Mouse (Mus musculus) erythroid progenitor cell, adult 5-6 weeks (primary cell): ENCODE results near the gene Tns2. TPM values are rescaled to one million over a fixed set of nuclear protein-coding genes. Genes with fewer than 3 reads are reported as not detected.

ENCODE experiments used
- ATAC-seq: replicated peaks from 2 replicates; pipeline ENCODE4 v1.8.0; 2016; ENCODE audit warnings: moderate number of reproducible peaks, mild to moderate bottlenecking, moderate TSS enrichment, inconsistent platforms; ENCODE audit not compliant: poor library complexity, low FRiP score, severe bottlenecking
- total RNA-seq, 2 experiments: library from RNA; stranded (forward) in 1 of 2; stranded (reverse) in 1 of 2; fragments of 150-400 nt in 1 of 2; fragments of 186-747, 209-891 nt in 1 of 2; gene quantifications; 2 replicates each; pipeline versions ENCODE4 v1.2.3 to v1.2.4; 2015 to 2017; ENCODE audit warnings: low replicate concordance in 2 of 2

Tns2 gene
- total RNA-seq, 2 experiments from 2014 or later: not detected

DNA sequence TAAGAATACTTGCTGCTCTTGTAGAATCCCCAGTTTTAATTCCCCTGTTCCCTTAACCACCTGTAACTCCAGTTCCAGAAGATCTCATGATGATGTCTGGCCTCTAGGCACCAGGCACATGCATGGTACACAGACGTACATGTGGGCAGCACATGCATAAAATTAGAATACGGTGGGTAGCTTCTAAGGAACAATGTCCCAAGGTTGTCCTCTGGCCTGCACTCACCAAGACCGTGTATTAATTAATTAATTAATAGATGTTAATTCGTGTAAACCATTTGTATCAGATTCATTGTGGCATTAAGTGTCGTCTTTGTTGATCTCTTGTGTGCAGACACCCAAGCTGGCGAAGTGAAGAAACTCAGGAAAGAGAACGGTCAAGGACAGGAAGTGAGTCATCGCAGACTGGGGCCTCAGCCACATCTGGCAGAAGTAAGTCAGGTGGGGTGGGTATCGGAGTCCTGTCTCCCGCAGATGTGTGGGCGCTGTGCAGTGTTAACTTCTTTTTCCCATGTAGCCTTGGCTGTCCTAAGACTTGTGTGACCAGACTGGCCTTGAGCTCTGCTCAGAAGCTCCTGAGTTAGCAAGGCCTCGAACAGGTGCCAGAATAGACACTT is 9.0 kb upstream of the Tns2 start:
- no peak for ATAC-seq

DNA sequence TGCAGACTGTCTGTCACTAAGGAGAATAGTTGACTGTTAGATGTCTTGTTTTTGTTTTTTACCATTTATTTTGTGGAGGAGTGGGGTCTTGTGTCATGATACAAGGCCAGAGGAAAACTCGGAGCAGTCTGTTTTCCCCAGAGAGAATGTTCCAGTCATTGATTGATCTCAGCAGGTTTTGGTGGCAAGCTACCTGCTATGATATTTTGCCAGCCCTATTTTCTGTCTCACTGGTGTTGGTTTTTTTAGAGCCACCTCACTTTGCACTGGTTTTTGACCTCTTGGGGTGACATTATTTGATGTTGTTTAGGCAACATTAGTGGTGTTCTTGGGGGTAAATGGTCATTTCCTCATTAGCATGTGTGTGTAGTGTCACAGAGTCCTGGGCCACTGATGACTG is 8.5 kb upstream of the Tns2 start:
- ATAC-seq: no peak

DNA sequence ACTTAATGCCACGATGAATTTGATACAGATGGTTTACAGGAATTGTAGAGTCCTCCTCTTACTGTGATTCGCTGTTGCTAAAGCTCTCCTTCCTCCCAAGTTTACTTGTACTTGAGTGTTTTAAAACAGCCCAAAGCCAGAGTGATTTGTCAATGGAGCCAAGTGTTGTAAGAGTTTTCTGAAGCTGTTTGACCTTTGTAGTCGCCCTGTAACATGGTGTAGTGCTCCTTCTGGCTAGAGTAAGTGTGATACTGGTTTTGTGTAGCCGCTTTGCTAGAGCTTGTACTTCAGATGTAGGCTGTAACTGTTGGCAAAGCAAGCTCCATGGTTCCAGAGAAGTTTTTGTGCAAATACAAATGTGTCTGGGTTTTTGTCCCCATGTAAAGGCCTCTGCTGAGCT is 8.0 kb upstream of the Tns2 start:
- no peak for ATAC-seq

DNA sequence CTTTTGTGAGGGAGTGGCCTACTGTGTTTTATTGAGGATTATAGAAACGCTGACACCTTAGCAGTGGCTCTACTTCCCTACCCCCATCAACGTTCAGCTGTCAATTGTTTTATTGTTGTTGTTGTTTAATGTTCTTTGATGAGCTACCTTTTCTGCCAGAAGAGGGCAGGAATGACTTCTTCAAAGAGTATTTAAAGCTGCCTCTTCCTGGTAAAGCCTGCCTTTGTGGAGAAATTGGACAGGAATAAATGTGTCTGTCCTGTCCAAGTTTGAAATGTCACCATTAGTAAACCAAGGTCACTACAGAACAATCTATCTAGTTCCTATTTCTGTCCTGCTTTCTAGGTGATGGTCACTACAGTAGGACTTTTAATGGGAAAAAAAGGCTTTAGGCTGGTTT is 6.1 kb upstream of the Tns2 start:
- ATAC-seq: no peak

DNA sequence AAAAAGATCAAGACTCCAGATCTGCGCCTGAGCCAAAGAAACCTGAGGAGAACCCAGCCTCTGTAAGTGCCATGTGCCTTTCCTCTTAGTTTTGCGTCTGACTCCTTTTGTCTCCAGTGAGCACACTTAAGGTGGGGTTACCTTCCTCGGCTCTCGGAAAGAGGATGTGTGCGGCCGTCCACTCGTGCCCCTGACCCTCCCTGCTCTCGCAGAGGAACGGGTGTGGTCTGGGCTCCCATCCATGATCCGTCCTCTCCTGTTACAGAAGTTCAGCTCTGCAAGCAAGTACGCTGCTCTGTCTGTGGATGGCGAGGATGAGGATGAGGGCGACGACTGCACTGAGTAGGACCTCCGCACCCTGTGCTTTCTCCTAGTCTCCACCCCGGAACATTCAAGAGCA is 5.2 kb upstream of the Tns2 start:
- no peak for ATAC-seq

DNA sequence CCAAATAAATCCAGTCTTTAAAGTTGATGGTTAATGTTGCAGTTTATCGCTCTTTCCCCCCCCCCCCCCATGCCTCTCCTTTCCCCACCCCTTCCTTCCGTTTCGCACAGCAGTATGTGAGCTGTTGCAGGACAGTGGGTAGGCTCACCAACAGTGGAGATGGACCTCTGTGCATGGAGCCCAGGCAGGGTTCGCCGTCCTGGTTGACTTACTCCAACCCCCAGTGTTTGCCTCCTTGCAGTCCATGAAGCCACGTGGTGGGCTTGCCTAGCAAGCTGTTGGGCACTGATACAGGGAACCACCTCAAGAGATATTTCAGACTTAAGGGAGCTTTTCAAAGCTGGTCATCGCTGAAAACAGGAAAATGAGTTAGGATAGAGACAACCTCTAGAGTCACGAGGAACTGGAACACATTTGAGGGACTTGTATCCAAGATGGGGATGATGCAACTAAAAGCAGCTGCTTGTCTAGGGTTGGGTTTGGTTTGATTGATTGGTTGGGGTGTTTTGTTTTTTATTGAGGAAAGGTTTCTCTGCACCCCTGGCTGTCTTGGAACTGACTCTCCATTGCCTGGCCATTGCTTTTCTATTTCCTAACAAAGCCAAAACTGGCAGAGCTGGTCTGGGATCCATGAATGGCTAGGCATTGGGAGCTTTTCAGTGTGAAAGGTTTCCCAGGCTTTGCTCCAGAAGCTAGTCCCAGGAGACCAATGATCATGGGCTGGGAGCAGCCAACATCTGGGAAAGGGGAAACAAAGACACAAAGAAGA is 2.9 kb upstream of the Tns2 start:
- no peak for ATAC-seq

DNA sequence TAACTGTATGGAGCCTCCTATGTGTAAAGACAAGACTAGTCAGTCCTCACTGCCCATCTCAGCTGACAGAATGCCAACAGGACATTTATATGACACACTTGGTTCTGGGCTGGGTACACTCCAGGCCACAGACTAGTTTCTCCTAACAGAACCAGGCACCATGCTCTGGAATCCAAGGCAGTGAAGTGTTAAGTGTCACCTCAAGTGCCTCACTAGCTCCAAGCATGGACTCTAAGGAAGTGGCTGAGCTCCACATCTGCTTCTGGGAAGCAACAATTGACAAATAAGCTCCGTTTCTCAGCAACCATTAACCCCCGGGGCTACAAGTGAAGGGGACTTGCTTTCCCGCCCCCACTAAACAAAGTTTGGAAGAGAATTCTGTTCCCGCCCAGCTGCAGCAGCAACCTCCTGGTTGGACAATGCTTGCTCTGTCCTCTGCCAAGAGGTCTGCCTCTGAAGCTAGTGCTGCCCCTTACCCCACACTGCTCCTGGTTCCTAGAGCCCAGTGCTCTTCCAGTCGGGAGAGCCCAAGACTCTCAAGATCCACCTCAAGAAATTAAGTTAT is 2.1 kb upstream of the Tns2 start:
- no peak for ATAC-seq

DNA sequence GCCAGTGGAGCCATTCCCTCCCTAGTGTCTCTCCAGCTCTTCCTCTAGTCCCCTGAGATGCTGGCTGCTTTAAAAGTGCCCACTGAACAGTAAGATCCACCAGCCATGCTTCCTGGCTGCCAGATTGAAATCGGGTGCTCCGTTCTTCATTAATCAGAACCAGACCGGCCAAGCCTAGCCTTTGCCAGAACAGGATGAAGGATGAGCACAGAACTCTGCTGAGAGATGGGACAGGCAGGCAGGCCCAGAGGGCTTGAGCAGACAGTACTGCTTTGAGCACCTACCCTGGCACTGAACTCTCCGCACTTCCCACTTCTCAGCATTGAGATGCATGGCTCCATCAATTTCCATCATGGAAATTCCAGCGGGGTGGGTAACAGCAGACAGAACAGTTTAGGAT is 953 bp upstream of the Tns2 start:
- no peak for ATAC-seq

DNA sequence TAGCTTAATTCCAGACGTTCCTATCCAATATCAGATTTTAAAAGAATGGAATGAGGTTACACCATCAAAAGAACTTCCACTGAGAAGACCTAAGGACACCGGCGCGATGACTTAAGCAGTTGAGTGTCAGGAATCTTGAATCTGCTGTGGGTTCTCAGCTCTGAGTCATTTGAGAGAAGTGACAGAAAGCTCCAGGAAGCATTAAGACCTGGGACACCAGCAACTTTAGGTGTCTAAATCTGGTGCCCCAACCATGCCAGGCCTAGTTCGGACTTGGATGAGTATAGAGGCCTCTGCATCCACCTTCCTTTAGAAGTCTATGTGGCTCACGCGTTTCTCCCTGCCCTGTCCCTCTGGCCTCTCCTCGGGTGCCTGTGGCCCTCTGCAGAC is 447 bp upstream of the Tns2 start:
- no peak for ATAC-seq

DNA sequence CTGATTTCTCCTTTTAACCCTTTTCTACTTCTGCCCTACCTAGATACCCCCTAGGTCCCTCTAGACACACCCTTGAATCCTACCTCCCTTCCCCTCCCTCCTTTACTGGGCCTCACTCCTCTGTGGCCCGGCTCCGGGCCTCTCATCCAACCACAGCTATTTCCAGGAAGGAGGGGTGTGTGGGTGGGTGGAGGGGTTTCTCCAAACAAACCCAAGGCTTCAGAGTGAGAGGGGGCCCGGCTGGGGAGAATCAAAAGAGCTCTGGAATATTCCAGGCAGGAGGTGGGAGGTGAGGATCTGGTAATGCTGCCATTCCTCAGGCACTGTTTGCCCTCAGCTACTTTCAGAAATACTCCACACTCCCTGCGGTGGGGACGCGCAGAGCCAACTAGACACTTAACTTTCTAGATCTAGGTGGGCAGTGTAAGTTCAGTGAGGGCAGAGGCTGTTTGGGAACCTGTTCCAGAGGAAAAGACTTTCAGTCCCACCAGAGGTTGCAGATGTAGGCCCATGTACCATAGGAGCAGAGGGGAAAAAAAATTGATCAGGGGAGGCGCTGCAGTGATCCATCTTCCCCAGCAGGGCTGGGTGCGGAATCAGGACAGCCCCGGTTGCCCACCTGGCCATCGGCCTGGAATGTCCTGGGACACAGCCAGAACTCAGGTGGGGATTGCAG is 921 bp downstream of the Tns2 start:
- ATAC-seq: no peak

DNA sequence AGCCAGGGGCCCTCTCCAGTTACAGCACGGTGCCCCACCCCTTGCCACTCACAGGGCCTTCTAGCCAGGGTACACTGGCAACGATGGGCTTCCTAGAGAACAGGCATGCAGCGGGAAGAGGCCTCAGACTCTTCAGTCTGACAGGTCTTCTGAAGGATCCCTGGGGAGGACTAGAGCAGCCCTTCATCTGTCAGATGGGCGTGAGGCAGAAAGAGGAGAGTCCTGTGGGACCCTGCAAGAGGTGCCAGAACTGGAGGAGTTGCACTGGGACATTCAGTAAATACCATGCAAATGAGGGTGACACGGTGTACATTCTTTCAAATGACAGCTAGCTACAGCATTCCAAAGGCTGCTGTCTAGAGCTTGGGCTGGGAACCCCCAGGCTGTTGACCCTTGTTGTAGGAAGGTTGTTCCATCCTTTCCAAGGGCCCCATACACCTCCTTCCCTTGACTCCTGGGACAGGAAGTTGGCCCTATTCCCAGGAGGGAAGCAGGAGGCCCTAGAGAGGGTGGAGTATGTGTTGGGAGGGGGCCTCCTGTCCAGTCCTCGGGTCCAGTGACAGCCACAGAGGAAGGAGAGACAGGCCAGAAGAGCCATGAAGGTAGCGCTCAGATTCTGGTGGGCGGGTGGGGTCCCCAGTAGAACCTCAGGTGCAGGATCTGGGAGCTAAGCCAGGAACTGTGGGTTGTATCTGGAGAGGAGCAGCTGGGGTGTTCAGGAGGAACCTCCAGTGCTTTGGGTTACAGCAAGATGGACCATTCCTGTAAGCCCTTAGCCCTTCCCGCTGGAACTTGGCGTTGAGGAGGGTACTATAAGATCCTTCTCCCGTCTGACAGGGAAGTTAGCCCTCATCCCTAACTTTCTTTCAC is 1.7 kb downstream of the Tns2 start:
- ATAC-seq: no peak

DNA sequence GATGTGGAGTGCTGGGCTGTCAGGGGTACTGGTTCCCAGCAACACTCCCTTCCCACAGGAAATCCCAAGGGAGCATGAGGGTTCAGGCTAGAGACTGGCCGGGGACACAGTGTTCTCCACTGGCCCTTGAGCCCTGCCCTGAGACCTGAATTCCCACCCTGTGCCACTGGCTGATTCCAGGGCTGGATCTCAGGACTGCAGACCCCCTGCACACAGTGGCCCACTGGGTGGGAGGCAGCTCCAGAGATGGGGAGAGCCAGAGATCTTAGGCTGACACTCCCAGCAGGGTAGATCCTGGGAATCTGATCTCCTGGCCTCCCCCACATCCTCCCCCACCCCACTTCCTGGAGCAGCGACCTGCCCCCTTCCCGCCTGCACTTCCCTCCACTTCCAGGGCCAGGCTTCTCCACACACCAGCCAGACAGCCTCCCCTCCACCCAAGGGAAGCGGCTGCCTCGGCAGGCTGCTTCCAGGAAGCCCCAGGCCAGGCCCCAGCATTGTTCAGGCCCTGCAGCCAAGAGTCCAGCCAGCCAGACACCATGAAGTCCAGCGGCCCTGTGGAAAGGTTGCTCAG is 2.4 kb downstream of the Tns2 start:
- no peak for ATAC-seq

DNA sequence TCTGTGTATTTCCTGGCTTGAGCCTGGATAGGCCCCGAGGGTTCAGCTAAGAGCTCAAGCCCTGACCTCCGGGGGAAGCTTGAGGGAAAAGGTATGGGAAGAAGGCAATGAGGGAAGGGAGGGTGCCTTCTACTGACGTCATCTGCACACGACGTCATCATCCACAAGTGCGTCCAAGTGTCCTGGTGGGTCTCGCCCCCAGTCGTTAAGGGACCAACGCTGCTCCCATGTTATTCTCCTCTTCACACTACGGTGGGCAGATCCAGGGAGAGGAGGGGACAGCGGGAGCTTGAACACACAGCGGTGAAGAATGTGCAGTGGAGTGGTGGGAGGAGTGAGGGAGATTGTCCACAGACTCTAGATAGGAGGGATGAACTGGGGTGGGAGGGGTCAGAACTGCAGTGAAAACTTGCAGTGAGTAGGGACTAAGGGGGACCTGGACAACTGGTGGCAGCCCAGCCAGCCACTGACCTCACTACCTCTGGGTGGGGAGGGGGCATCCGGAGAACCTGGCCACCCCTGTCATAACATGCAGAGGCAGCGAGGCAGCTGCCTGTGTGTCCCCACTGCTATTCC is 3.2 kb downstream of the Tns2 start:
- ATAC-seq: no peak

DNA sequence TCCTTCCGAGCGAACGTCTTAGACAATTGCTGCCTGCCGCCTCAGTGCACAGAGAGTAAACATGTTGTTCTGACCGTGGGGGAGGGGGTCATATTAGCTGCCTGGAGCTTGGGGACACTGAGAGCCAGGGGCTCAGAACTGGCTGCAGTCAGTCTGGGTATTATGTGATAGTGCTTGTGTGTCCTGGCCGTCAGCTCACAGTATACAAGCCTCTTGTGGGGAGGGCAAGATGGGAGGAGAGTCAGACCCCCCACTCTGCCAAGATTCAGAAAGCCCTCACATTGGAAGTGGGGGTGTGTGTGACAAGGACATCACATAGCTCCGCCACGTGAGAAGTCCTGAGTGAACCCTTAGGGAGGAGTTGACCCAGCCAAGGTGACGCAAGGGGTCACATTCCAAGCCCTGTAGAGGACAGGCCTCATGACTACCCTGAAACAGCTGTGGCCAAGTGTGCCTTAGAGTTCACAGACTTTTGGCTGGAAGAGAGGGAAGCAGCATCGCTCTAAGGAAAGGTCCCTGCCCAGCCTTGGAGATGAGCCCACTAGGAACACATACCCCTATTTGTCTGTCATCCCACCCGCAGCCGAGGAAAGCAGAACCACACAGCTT is 3.8 kb downstream of the Tns2 start:
- ATAC-seq: no peak

DNA sequence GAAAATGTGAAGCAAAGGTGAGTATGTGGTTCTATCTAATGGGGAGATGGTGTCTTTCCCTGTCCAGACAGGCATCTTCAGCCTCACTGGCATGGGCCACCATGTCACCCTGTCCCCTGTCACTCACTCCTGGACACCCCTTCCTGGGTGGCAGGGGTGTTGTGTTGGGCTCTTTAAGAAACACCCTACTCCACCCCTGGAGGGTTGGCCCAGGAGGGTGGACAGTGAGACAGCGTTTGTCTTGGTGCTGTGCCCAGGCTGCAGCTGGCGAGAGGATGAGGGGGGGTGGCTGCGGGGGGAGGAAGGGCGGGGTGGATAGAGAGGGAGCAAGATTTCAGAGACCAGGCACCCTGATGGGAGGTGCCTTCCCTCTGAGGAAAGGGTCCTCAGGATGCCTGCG is 5.1 kb downstream of the Tns2 start:
- ATAC-seq: no peak

DNA sequence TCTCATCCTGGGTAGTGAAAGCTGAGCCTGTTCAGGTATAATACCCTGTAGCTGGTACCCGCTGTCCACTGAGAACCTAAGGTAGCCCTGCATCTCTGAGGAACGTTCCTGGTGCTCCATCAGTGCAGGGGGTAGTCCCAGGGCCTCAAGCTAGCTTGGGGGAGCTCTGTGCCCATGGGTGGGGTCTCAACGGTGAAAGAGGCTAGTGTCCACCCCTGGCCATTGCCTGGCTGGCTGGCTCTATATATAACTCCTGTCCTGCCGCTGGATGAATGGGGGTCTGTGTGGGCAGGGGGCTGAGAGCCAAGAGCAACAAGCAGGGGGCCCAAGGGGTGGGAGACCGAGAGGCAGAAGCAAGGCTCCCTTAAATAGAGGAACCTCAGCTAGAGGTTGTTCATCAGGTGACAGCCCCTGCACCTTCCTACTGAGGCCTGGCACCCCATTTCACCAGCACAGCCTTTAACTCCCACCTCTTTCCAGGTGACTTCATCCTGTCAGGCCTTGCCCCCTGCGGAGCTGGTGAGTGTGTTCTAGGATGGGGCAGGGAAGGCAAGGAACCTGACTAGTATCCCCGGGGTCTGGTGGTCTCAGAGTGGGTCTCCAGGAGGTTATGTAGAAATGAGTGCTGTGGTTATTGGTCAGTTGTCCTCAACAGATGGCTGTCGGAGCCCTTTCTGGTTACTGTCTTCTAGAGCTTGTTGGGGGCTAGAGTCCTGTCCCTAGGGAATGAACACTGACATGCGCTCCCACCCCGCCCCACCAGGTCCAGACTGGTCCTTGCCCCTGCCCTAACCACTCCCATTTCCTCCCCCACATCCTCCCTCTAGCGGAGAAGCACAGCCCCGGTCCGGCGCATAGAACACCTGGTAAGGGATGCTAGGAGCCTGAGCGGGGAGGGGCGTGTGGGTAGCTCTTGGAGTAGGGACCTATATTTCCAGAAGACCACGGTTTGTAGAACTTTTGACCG is 5.8 kb downstream of the Tns2 start:
- ATAC-seq: no peak

DNA sequence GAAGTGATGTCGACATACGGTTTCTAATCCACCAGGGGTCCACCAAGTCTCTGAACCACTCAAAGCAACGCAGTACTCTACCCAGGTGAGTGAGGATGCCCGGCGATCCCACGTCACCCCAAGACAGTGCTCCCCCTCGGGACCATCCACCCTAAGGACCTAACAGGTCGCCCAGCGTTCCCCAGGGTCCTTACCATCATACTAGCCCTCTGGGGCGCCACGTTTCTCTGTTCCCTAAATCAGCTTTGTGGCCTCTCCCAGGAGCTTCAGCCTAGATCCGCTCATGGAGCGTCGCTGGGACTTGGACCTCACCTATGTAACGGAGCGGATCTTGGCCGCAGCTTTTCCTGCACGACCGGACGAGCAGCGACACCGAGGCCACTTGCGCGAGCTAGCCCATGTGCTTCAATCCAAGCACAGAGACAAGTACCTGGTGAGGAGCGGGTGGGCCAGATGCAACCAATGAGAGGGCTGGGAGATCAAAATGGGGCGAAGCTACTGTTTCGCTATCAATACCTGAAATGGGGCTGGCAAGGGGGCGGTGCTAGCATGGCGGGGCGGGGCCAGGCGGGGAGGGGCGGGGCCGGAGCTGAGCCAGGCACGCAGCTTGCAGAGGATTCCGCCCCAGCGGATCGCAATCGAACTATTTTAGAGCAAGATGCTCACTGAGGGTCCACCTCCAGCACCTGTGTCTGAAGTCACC is 6.7 kb downstream of the Tns2 start:
- ATAC-seq: no peak
